Mouse (Mus musculus): ENCODE data around the gene Wnt9b.

Wnt9b gene

DNA sequence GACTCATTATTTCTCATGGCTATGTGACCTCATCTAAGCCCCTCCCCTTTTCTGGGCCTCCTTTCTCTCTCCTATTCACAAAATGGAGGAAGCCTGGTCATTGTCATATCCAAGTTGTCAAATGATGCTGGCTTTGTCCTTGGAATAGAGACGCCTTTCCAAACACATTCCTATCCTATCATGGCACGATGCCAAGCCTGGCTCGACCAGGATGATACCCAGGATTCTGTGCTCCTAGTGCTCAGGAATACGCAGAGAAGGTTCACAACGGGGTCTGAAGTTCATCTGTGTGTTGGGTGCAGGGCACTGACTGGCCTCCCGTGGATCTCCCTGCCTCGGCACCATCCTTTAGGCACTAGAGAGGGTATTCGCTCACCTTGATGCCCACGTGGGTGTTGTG, 18.0 kb downstream of the Wnt9b start:
- no peak for DNase-seq (ENCODE audit: low spot score)

GRCm38 (mm10) chr11:103729282-103729985, 20.2 kb downstream of the Wnt9b start:
- DNase-seq (ENCODE audit: low spot score): no peak

- no peak for DNase-seq (ENCODE audit: low spot score)
These were observed 25.3 kb downstream of the Wnt9b start for GRCm38 (mm10) chr11:103724331-103724771.

- DNase-seq (ENCODE audit: low spot score): no peak
These were observed 27.6 kb downstream of the Wnt9b start for GRCm38 (mm10) chr11:103722040-103722481.

DNA sequence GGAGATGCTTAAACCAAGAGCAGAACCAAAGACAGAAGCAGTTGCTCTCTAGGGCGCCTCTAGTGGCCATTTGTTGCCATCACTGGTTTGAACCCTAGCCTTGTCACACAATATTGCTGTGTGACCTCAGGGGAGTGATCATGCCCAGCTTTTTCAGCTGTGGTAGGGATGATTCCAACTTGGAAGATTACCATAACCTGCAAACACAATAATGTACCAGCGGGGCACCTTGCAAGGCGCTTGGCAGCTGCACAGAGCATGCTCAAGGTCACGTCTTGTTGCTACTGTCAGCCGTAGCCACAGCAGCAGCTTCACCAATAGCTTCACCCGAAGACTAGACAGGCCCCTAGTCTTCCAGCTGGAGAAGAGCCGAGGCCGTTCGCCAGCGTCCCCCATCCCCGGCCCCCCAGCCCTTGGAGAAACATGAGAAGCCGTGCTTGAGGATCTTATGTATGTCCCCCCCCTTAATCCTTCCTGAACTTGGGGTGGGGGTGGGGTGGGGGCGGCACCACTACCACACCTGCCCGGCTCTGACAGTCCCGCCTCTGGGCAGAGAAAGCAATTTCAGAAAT, 28.1 kb downstream of the Wnt9b start:
- no peak for DNase-seq (ENCODE audit: low spot score)

DNA sequence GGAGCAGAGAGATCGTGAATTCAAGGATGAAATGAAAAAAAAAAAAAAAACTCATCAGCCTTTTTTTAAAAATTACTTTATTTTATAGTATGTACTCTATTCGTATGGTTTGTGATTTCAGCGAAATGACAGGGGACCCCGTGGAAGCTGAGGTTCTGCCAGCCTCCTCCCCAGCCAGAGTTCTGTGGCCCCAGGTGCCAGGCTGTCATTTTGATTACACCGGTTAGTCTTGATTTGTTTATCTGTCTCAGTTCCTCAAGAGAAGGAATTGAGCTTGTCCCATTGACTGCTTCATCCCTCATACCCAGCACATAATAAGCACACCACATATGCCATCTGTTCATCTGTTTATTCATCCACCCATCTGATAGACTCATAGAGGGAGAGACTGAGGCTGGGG, 30.2 kb downstream of the Wnt9b start:
- no peak for DNase-seq (ENCODE audit: low spot score)

- DNase-seq (ENCODE audit: low spot score): no peak
These were observed 32.6 kb downstream of the Wnt9b start for GRCm38 (mm10) chr11:103716971-103717370.

DNA sequence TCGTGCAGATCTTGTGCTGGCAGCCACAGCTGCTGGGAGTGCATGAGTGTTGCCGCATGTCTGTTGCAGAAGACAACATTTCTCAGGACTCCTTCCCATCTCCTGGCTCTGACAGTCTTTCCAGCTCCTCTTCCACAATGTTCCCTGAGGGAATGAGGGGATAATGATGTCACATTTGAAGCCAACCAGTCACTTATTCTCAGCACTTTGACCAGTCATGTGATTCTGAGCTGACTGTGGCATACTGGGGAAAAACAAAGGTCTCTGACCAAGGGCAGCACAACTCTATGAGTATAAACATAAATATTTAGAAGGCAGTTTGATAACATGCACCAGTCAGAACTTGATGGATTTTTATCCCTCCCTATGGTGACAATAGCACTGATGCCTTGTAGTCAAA, 35.5 kb downstream of the Wnt9b start:
- DNase-seq (ENCODE audit: low spot score): no peak

DNA sequence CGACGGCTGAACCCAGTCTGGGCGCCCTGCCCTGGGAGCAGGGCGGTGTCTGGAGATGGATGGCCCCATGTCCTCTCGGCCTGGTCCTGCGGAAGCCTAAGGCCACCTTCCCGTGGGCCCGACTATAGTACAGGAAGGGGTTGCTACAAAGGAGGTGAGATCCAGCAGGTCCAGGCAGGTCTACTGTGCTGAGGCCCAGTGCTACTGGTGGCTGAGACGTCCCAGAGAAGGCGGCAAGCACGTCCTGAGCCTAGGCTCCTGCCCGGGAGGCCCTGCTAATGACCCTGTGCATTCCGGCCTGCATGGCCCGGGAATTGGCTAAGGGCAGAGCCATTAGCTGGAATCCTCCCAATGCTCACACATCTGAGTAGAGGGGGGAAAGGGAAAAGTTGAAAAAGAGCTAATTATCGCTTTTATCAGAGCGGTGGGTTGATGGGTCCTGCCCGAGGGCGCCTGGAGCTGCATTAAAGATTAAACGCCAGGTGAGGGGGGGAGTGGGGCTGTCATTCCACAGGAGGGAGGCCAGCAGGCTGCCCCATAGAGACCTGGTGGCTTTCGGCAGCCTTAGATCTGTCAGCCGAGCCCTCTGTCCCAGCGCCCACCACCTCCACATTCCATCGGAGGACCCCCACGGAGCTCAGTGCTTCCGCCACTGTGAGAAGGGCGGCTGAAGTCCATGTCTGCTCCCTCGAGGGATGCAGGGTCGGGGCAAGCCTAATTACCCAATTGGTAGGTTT, 37.6 kb downstream of the Wnt9b start:
- no peak for DNase-seq (ENCODE audit: low spot score)

DNA sequence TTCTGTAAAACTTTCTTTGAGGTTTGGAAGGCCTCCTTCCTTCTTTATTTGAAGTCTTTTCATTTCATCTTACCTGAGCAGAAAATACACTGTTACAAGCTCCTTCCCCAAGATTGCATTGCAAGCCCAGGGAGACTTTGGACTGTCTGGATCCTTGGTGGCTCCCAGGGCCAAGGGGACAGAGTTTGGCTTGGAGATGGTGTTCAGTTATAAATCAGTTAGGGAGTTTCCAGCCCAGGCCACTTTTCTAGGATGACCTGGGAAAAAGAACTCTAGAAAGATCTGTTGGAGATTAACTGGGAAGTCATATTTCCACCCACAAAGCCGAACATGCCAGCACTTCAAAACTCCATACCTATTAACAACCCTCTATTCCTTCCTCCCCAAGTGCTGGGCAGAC, 39.6 kb downstream of the Wnt9b start:
- no peak for DNase-seq (ENCODE audit: low spot score)

DNA sequence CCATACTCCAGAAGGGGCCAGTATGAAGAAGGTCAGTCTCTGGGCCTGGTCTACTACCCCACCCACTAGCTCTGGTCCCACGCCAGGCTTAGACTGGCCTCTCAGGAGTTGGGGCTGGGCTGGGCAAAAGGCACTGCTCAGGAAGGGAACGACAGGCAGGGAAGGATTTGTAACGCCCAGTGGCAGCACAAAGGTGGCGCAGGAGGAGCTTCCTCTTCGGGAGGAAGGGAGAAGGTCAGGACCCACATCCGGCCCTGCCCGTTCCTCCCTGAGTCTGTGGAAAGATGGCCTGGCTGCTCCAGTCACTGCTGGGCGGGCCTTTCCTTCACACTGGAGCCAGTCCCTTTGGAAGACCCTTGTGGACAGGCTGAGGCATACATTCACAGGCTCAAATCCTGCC, 42.6 kb downstream of the Wnt9b start:
- no peak for DNase-seq (ENCODE audit: low spot score)

DNA sequence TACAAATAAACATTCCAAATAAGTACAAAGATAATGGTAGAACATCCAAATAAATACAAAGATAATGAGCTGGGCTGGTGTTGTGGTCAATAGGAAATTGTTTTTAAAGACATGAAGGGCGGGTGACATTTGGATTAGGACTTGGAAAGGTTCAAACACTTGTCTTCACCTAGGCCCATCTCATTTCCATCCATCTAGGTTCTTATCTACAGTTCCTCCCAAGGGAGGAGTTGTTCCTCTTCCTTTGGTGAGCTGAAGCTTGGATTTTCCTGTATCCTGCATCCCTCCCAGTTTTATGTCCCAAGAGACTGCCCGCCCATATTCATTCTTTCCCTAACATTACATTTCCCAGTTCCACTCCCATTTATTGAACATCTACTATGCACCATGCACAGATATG, 51.4 kb downstream of the Wnt9b start:
- no peak for DNase-seq (ENCODE audit: low spot score)

DNA sequence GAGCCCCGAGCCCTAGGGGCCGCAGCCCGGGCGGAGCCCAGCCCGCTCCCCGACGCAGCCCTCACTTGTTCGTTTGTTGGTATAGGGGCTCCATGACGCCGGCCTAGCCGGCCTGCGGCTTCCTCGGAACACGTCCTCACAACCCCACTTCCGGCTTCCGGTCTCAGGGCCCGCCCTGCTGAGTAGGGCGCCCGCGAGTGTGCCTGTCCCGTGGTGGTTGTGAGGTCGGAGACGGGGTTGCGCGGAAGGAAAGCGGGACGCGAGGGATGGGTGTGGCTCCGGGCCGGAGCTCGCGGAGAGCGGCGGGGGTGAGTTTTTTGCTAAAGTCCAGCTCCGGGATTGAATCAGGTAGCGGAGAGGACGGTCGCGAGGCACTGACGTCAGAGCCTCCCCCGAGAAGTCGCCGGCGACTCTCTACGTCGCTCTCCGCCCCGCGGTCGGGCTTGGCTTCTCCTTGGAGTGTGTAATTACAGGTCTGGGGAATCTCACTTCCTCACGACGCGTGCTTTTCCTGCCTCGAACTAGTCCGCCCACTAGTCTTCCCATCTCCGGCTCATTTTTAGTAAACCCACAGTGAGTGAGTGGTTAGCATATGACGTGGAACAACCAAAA, 52.0 kb downstream of the Wnt9b start, which contains the start of gene Gosr2:
Gosr2 (minus strand) TSS at position 334 of the 612 bp plus-strand sequence.
- DNase-seq (ENCODE audit: low spot score): peak; percentile 88

GRCm38 (mm10) chr11:103696851-103697564, 52.6 kb downstream of the Wnt9b start:
- no peak for DNase-seq (ENCODE audit: low spot score)

- DNase-seq (ENCODE audit: low spot score): no peak
These were observed 56.4 kb downstream of the Wnt9b start for GRCm38 (mm10) chr11:103693241-103693640.

DNA sequence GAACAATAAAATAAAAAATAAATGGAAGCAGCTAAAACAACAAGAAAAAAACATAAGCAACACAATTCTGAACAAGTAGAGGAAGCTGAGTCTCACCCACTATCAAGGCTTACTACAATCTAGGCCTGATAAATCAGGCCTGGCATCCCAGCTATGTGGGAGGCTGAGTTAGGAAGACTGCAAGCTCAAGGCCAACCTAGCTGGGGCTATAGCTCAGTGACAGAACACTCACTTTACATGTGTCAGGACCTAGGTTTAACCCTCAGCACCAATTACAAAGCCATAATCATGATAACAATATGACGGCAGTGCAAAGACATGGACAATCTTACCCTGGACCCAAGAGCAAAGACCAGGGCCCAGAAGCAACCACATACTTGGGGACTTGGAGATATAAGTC, 58.6 kb downstream of the Wnt9b start:
- no peak for DNase-seq (ENCODE audit: low spot score)

GRCm38 (mm10) chr11:103688980-103689378, 60.6 kb downstream of the Wnt9b start:
- no peak for DNase-seq (ENCODE audit: low spot score)

GRCm38 (mm10) chr11:103688271-103688979, 61.2 kb downstream of the Wnt9b start:
- DNase-seq (ENCODE audit: low spot score): no peak

DNA sequence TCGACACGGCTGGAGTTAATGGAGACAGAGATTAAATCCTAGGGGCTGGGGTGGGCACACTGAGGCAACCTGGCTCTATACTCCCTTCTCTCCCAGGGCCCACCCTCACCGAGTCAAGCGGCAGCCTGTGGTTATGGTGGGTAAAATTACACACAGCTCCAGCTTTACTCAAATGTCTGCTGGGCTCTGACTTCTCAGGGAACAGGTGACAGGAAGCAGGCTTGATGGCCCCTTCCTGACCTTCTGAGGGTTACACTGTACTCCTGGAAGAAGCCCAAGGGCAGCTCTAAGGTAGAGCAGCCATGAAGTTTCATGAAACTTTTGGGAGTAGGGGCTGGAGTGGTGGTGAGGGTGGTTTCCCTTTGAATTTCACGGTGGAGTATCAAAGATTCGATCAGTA, 62.9 kb downstream of the Wnt9b start:
- no peak for DNase-seq (ENCODE audit: low spot score)

DNA sequence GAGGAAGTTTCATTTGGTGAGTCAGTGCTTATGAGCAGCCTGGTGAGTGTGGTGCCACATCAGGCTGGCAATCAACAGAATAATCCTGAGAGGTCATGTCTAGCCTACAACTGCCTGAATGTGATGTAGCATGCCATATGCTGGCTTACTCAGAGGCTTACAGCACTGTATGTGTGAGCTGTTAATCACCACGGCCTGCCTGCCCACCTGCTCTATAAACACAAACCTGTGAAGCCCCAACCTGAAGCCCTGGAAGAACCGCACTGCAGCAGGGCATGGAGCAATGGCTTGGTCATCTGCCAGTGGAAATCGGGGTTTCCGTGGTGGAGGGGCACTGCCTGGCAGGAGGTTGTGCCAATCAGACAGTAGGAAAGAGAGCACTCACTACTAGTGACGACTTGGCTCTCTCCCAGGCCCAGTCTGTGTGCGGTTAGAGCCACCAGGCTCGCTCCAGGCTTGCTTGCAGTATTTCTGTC, 64.3 kb downstream of the Wnt9b start:
- no peak for DNase-seq (ENCODE audit: low spot score)

GRCm38 (mm10) chr11:103683667-103684334, 65.8 kb downstream of the Wnt9b start:
- DNase-seq (ENCODE audit: low spot score): no peak
